Mouse (Mus musculus): ENCODE data around the gene Gm14214.

DNA sequence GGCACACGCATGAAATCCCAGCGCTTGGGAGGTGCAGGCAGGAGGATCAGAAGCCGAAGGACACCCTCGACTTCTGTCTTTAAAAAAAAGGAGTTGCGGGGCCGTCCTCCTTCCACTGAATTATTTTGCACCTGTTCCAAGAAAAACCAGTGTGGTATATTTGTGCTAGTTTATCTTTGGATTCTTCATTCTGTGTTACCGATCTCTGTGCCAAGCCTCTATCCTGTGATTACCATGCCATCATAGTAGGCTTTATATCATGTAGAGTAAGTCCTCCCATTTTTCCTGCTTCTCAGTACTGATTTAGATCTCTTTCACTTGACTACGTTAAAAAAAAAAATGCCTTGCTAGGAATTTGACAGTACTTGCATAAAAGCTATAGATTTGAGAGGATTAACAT is 1.8 kb upstream of the Gm14214 start:
- TF ChIP-seq EP300 (optimal IDR thresholded peaks at IDR 0.05) (no peak), CTCF (IDR thresholded peaks at IDR 0.05; ENCODE audit: low read depth) (no peak)

All from stomach, postnatal 0 days (tissue).